Mouse (Mus musculus): ENCODE data around the gene A930033H14Rik.

A930033H14Rik gene

DNA sequence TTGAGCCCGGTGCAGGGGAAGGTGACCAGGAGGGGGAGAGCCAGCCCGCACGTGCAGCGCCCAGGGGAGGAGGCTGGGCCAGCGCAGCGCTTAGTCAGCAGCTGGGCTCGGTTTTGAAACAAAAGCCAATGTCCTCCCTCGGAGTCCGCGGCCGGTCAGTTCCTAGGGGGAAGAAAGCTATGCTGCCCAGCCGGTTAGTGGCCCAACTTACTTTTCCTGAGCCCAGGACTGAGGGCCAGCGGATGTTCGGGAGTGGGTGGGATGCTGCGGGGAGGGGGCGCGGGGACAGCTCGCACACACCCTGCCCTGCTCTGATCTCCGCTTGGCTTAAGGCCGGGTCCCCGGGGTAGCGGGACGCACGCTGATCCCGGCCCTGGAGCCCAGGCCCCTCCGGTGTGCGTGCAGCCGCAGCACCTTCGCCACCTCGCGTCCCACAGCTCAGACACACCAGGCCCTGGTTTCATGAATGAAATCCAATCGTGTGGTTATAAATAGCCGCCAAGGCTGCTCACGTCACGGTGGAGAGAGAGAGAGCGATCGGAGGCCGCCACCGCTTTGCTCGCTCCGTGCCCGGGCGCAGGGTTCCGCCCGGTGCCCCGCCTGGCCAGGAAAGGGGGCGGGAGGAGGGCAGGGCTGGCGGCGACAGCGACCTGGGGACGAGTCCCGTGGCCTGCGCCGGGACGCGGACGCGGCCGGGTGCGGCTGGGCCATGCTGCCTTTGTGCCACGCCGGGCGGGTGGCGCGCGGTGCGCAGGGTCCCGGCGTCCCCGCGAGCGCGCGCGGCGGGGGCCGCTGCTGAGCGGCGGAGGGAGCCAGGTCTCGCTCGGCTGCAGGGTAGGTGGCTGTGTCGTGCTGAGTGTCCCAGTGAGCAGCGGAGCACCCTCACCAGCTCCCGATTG lies at the start of gene A930033H14Rik:
A930033H14Rik (minus strand) TSS at position 557 of the 899 bp plus-strand sequence.
- no peak for DNase-seq (ENCODE audit: low read depth, low spot score)

DNA sequence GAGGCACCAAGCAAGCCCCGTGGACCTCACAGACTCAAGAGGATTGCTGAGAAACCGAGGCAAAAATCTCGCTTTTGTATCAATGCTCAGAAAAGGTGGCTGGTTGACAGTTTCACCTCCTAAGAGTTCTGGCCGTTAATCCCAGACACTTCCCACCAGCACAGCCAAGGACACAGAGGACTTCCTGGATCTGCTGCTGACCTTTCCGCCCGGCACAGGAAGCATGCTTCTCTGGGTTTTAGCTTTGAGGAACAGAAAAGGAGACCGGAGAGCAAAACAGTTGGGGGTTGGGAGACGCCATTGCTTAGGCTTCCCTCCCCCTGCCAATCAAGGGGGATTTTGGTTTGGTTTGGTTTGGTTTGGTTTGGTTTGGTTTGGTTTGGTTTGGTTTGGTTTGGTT lies 47.0 kb upstream of the A930033H14Rik start:
- no peak for DNase-seq (ENCODE audit: low read depth, low spot score)

- DNase-seq (ENCODE audit: low read depth, low spot score), result no peak
Observed at GRCm38 (mm10) chr10:69259161-69259560, 46.3 kb upstream of the A930033H14Rik start.

DNA sequence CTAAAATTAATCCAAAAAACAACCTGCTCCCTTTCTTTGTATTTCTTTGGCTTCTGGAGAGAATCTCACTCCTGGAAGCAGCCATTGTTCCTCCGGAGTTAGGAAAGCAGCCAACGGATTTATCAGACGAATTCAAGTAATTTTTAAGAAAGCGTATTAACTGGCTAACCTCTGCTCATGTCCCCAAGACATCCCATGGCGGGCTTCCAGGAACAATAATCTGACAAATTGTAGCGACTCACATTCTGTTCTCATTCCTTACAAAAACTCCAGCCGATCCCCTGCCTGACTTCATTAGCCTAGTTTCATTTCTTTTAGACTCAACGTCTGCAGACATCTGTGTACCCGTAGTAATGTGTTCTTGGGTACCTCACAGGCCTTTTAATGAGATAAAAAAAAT lies 45.7 kb upstream of the A930033H14Rik start:
- no peak for DNase-seq (ENCODE audit: low read depth, low spot score)

DNA sequence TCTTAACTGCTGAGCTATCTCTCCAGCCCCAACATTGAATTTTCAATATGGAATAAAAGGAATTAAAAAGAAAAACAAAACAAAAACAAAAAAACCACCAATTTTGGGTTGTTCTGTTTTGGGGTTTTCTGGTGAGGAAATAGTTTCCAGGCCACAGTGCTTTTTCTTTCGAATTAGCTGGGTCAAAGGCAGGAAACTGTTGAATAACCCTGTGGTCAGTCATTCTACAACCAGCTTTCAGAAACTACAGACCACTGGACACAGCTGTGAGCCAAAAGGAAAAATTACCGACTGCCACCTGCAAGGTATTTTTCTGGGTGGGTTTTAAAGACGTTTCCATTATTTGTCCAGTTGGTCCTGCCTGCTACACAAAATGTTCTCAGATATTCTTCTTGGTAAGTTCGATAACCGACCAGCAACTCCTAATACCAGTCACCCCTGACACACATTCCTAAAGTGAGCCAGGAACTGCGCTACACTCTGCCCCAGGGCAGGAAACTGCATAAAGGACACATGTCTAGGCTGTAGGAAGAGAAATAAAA lies 44.8 kb upstream of the A930033H14Rik start:
- DNase-seq (ENCODE audit: low read depth, low spot score), result no peak

DNA sequence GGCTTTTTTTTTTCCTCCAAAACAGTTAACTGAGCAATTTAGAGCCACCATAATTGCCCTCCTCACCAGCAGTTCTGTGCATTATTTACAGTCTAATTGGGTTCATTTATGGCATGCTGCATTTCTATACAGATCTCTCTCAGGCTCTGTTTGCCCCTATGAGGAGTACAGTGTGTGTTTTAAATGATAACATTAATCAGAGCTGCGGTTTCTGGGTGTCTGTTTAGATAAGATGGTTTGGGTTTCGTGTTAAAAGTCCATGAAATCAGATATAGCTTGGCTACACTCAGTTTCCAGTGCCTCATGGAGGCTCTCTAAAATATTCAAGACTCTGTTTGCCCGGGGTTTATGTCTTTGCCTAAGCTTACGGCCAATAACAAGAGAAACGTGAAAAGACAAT lies 42.7 kb upstream of the A930033H14Rik start:
- DNase-seq (ENCODE audit: low read depth, low spot score), result no peak

DNA sequence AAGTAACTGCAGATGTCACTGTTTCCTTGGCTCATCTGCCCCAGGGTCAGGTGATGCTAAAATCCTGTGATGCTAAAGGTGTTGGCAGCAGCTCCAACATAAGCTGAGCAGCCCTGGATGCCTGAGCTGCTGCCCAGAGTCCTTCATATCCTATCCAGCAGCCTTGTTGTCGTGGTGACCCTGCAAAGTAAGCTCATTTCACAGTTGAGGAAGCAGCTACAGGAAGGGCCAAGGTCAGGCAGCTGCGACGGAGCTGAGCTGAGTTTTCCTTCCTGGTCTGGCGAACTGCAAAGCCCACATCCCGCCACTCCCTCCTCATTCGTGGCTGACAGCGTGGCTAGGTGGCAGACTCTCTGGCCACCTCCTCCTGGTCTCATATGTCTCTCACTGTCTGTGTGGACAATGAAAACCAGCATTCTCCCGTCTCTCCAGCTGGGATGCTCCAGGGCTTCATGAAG lies 41.5 kb upstream of the A930033H14Rik start:
- no peak for DNase-seq (ENCODE audit: low read depth, low spot score)

GRCm38 (mm10) chr10:69253686-69254080 lies 40.8 kb upstream of the A930033H14Rik start:
- DNase-seq (ENCODE audit: low read depth, low spot score), result no peak

DNA sequence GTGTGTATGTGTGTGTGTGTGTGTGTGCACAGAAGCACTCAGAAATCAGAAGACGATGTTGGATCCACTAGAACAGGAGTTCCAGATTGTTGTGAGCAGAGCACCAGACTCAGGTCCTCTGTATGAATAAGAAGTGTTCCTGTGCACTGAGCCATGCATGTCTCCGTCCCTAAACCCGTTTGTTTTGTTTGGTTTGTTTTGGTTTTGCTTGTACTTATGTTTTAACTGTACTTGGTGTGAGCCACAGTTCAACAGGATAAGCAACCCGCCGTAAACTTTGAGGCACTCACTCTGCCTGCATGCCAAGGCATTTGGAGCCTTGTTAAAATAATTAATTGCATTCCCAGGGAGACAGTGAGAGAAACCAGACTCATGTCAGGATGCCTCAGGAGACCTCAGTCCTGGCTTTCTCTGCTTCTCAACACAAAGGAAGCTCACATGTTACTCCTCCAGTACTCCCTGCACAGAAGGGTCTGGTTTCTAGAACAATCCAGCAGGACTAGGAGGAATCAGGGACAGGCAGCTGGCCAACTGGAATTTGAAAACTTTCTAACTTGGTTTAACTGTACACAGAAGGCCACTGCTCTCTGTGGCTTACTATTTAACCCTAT lies 40.3 kb upstream of the A930033H14Rik start:
- DNase-seq (ENCODE audit: low read depth, low spot score), result no peak

- no peak for DNase-seq (ENCODE audit: low read depth, low spot score)
Observed at GRCm38 (mm10) chr10:69252112-69253074, 39.5 kb upstream of the A930033H14Rik start.

- DNase-seq (ENCODE audit: low read depth, low spot score), result no peak
Observed at GRCm38 (mm10) chr10:69251254-69251653, 38.4 kb upstream of the A930033H14Rik start.

GRCm38 (mm10) chr10:69248261-69249160 lies 35.6 kb upstream of the A930033H14Rik start:
- no peak for DNase-seq (ENCODE audit: low read depth, low spot score)

DNA sequence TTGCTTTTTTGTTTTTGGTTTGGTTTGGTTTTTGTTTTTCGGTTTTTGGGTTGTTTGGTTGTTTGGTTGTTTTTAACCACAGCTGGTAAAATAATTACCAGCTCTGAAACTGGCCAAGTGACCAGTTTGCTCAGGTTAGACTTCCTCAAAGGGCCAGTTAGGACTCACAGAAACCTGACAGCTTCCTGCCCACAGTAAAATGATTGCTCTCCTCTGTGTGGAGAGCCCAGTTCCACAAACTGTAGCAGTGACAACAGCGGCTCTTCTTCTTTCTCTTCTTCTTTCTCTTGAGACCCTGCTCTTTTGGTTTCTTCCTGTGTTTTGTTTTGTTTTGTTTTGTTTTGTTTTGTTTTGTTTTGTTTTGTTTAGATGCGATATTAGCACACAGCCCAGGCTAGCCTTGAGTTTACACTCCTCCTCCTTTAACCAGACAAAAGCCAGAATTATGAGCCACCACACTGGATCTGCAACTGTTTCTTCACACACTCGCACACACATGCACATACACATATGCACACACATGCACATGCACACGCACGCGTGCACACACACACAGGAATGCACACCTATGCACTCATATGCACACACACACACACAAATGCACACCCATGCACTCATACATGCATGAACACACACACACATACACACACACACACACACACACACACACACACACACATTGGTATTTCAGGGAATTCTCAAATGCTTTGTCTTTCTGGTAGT lies 34.6 kb upstream of the A930033H14Rik start:
- no peak for DNase-seq (ENCODE audit: low read depth, low spot score)

- no peak for DNase-seq (ENCODE audit: low read depth, low spot score)
Observed at GRCm38 (mm10) chr10:69246762-69247161, 33.9 kb upstream of the A930033H14Rik start.

DNA sequence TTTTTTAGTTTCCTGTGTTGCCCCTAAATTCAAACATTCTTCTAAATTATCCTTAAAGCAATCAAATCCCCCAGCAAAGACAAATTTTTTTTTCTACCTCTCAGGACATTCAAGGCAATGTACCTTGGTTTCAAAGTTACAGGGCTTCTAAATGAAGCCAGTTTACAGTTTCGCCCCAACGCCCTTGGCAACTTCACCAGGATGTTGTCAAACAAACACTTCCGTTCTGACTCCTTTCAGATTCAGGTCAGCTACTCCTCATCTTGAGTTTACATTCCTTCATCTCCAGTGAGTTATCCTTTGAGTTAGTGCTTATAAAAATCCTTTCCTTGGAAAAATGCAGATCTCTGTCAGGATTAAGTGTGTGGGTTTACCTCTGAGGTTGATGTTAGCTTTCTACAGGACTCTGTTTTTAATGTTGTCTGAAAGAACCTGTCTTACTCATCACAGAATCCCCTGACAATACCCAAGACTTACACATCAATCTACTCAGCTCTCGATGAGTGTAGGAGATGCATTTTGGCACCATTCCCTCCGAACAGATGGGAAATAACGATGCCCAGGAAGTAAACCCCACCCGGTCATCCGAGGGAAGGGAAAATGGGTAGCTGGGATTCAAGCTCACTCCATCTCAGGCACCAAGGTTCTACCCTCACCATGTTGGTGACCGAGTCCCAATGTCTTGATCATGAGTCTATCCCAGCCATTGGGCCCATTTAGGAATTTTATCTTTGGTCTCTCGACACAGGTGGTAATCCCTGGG lies 33.2 kb upstream of the A930033H14Rik start:
- no peak for DNase-seq (ENCODE audit: low read depth, low spot score)

- no peak for DNase-seq (ENCODE audit: low read depth, low spot score)
Observed at GRCm38 (mm10) chr10:69245151-69245550, 32.3 kb upstream of the A930033H14Rik start.

- DNase-seq (ENCODE audit: low read depth, low spot score), result no peak
Observed at GRCm38 (mm10) chr10:69240530-69240929, 27.6 kb upstream of the A930033H14Rik start.

DNA sequence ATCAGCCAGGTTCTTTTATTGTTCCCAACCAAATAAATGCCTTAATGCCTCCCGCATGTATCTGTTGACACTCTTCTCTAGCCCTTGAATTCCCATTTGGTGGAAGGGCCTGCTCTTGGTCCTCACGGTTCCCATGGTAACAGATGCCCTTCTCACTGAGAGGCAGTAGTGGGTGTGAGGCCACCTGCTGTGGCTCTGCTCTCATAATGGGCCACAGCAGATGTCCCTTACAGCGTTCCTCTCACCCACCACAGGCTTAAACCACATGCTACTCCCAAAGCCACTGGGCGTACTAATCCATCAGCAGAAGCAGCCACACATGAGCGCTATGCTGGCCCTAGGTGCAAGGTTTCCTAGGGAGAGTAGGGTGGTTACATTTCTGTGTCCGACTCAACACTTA lies 25.4 kb upstream of the A930033H14Rik start:
- DNase-seq (ENCODE audit: low read depth, low spot score), result no peak

DNA sequence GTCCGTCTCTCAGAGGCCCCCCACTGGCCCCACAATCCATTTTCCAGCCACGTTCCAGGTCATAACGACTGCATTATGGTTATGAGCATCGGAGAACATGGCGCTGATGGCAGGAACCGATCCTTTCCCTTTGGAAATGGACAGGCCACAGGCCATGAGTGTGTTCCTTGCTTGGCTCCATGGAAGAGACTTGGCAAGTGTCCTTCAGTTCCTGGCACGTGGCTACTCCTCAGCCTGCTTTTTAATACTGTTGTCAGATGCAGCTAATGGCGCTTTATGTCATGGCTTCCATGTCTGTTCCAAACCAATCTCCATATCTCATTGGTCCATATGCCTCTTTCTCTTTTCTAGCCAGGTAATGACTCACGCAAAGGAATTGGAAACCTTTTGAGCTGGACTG lies 24.9 kb upstream of the A930033H14Rik start:
- DNase-seq (ENCODE audit: low read depth, low spot score), result no peak
